Mouse (Mus musculus) stomach, postnatal 0 days (tissue): ENCODE data around the gene Igf2.

Source experiments
- CTCF ChIP-seq: IDR thresholded peaks from 2 replicates; pipeline ENCODE4 v1.5.1; 2016; ENCODE audit warnings: antibody characterized with exemption, low read depth, mild to moderate bottlenecking, moderate library complexity
- EP300 ChIP-seq: optimal IDR thresholded peaks from 2 replicates; pipeline ENCODE3; 2016; ENCODE audit warnings: antibody characterized with exemption

GRCm38 (mm10) chr7:142646676-142647075, 19.9 kb downstream of the Igf2 start:
- TF ChIP-seq CTCF (no peak), EP300 (no peak)
